Mouse (Mus musculus) G1E (cell line): ENCODE measurements around the gene Sars2. TPM values are rescaled to one million over a fixed set of nuclear protein-coding genes. Genes with fewer than 3 reads are reported as not detected.

Experiments used
- ATAC-seq: 2 replicates; pipeline ENCODE4 v1.8.0; 2016; ENCODE audit warnings: mild to moderate bottlenecking; ENCODE audit not compliant: insufficient number of reproducible peaks, poor library complexity, low FRiP score, severe bottlenecking; ENCODE audit errors: extremely low read depth
- DNase-seq: peaks from one replicate; pipeline ENCODE4 v3.0.0; 2012; ENCODE audit warnings: low spot score
- H3K27me3 ChIP-seq: 2 replicates; pipeline ENCODE4 v1.6.1; 2012; ENCODE audit warnings: mild to moderate bottlenecking, low read length, inconsistent platforms; ENCODE audit not compliant: insufficient read depth
- H3K36me3 ChIP-seq: replicated peaks from 2 replicates; pipeline ENCODE3; 2012; ENCODE audit warnings: mild to moderate bottlenecking, inconsistent platforms
- H3K4me1 ChIP-seq: 2 replicates; pipeline ENCODE4 v1.6.1; 2012; ENCODE audit warnings: low read depth, low read length, inconsistent platforms, mixed read lengths; ENCODE audit not compliant: insufficient read depth
- H3K4me3 ChIP-seq: 2 replicates; pipeline ENCODE4 v1.5.1; 2012; ENCODE audit warnings: low read depth, mild to moderate bottlenecking, inconsistent platforms, low read length, moderate library complexity, mixed read lengths
- H3K9me3 ChIP-seq: replicated peaks from 2 replicates; pipeline ENCODE4 v1.6.1; 2012; ENCODE audit warnings: inconsistent platforms
- CTCF ChIP-seq: IDR thresholded peaks from 2 replicates; pipeline ENCODE4 v1.5.1; 2012; ENCODE audit warnings: low read depth, low read length, inconsistent platforms, mixed read lengths
- GATA1 ChIP-seq: IDR thresholded peaks from 2 replicates; pipeline ENCODE4 v1.6.1; 2012; ENCODE audit warnings: borderline replicate concordance, low read length, inconsistent platforms, mixed read lengths
- GATA2 ChIP-seq: IDR thresholded peaks from 2 replicates; pipeline ENCODE4 v1.6.1; 2012; ENCODE audit warnings: low read depth, low read length, inconsistent platforms, borderline replicate concordance
- POLR2AphosphoS5 ChIP-seq: IDR thresholded peaks from 2 replicates; pipeline ENCODE4 v1.6.1; 2012; ENCODE audit warnings: low read depth, low read length, inconsistent platforms; ENCODE audit not compliant: insufficient replicate concordance
- TAL1 ChIP-seq: conservative IDR thresholded peaks from 2 replicates; pipeline ENCODE4 v1.6.1; 2012; ENCODE audit warnings: low read depth, low read length, inconsistent platforms, mixed read lengths
- polyA plus RNA-seq: library from polyadenylated mRNA; stranded (reverse); fragments of >175 nt; gene quantifications from 2 replicates; pipeline ENCODE4 v1.2.3, GENCODE M21; 2012
- total RNA-seq, 2 experiments: library from RNA; stranded (forward) in 1 of 2; stranded (reverse) in 1 of 2; fragments of 200-1000 nt in 1 of 2; fragments of >200 nt in 1 of 2; fragmentation: Nextera tagmentation in 1 of 2; gene quantifications; 2 replicates each; pipeline ENCODE4 v1.2.3; 2014 to 2017

Sars2 gene
- total and polyA plus RNA-seq, 3 experiments, result 9.1 to 41.5 (median 10.1) TPM

- H3K4me1 ChIP-seq, result peaks cover 19% of the 10 kb centered on the region
- H3K4me3 ChIP-seq, result no peak overlapping the region
- peaks cover 31% of the 10 kb centered on the region for H3K36me3 ChIP-seq
- peaks cover 9% of the 10 kb centered on the region for H3K9me3 ChIP-seq
- TF ChIP-seq POLR2AphosphoS5 (no peak), GATA2 (no peak), GATA1 (no peak), TAL1 (no peak), CTCF (no peak)
- no peak for DNase-seq
- no peak for ATAC-seq
- H3K27me3 ChIP-seq, result peaks cover 2% of the 10 kb centered on the region; the same call in 1 of the 2 replicates
Observed at GRCm38 (mm10) chr7:28735701-28736100, 6.1 kb upstream of the Sars2 start.

GRCm38 (mm10) chr7:28739829-28740228 lies 2.0 kb upstream of the Sars2 start:
- H3K36me3 ChIP-seq, result peaks cover 41% of the 10 kb centered on the region
- DNase-seq, result no peak
- no peak for TF ChIP-seq GATA2
- no peak for TF ChIP-seq GATA1
- no peak for TF ChIP-seq POLR2AphosphoS5
- H3K4me3 ChIP-seq, result peak overlapping the region; percentile 34; the same call in 1 of the 2 replicates
- ATAC-seq, result no peak
- H3K4me1 ChIP-seq, result peaks cover 42% of the 10 kb centered on the region
- no peaks in the 10 kb centered on the region for H3K27me3 ChIP-seq
- no peaks in the 10 kb centered on the region for H3K9me3 ChIP-seq

- DNase-seq, result no peak
- H3K4me1 ChIP-seq, result peaks cover 39% of the 10 kb centered on the region
- no peaks in the 10 kb centered on the region for H3K9me3 ChIP-seq
- ATAC-seq, result no peak
- no peaks in the 10 kb centered on the region for H3K27me3 ChIP-seq
- H3K4me3 ChIP-seq, result peak overlapping the region; percentile 81
- H3K36me3 ChIP-seq, result peaks cover 52% of the 10 kb centered on the region
- TF ChIP-seq GATA2, result no peak
- TF ChIP-seq GATA1, result no peak
- no peak for TF ChIP-seq POLR2AphosphoS5
Observed at GRCm38 (mm10) chr7:28740949-28741348, 843 bp upstream of the Sars2 start.

- ATAC-seq, result no peak
Observed at GRCm38 (mm10) chr7:28741368-28741708, 454 bp upstream of the Sars2 start.

GRCm38 (mm10) chr7:28749935-28750334 lies 8.1 kb downstream of the Sars2 start:
- H3K27me3 ChIP-seq, result no peaks in the 10 kb centered on the region
- TF ChIP-seq TAL1 (no peak), POLR2AphosphoS5 (no peak), GATA1 (no peak), CTCF (no peak), GATA2 (no peak)
- DNase-seq (no peak), ATAC-seq (no peak)
- H3K4me1 ChIP-seq, result peaks cover 2% of the 10 kb centered on the region; the same call in 1 of the 2 replicates
- no peak overlapping the region for H3K4me3 ChIP-seq
- H3K9me3 ChIP-seq, result no peaks in the 10 kb centered on the region
- H3K36me3 ChIP-seq, result peaks cover 88% of the 10 kb centered on the region

More at GRCm38 (mm10) chr7:28741368-28741708, 454 bp upstream of the Sars2 start:
- Histone ChIP-seq H3K4me1 (peaks cover 39% of the 10 kb centered on the region), H3K36me3 (peaks cover 56% of the 10 kb centered on the region), H3K9me3 (no peaks in the 10 kb centered on the region), H3K27me3 (no peaks in the 10 kb centered on the region), H3K4me3 (peak overlapping the region; percentile 81)
- TF ChIP-seq POLR2AphosphoS5 (no peak), GATA1 (no peak), GATA2 (no peak), CTCF (no peak), TAL1 (no peak)
- peak; percentile 26 for DNase-seq

GRCm38 (mm10) chr7:28756079-28756478 lies 14.3 kb downstream of the Sars2 start, which contains the start of gene Ccer2:
TSS of gene Ccer2 (plus strand) at chr7:28756174.
- Histone ChIP-seq H3K4me3 (no peak within 1 kb of the TSS), H3K4me1 (peaks cover 7% of the 10 kb centered on the region; the same call in 1 of the 2 replicates), H3K9me3 (no peaks in the 10 kb centered on the region), H3K27me3 (peaks cover 13% of the 10 kb centered on the region; the same call in 1 of the 2 replicates), H3K36me3 (peaks cover 60% of the 10 kb centered on the region)
- DNase-seq (no peak), ATAC-seq (no peak)
- no peak for TF ChIP-seq POLR2AphosphoS5

- ATAC-seq, result no peak
- Histone ChIP-seq H3K27me3 (peaks cover 13% of the 10 kb centered on the region; the same call in 1 of the 2 replicates), H3K36me3 (peaks cover 64% of the 10 kb centered on the region), H3K9me3 (no peaks in the 10 kb centered on the region), H3K4me1 (0 out of 2 replicates have a peak, but pooled peaks cover 5% of the 10 kb centered on the region), H3K4me3 (no peak overlapping the region)
- DNase-seq, result no peak
- no peak for TF ChIP-seq TAL1
- TF ChIP-seq POLR2AphosphoS5, result no peak
- TF ChIP-seq CTCF, result no peak
- no peak for TF ChIP-seq GATA1
- TF ChIP-seq GATA2, result no peak
Observed at GRCm38 (mm10) chr7:28758623-28759022, 16.8 kb downstream of the Sars2 start.
